Mouse (Mus musculus): ENCODE data around the gene Tnfaip6. TPM values are rescaled to one million over a fixed set of nuclear protein-coding genes. Genes with fewer than 3 reads are reported as not detected.

Tnfaip6 gene
- 0.07 and 0.11 TPM in 2 replicates for polyA plus RNA-seq (2012; rRNA removed; ENCODE audit: low replicate concordance)

GRCm38 (mm10) chr2:52037882-52038281 is at the start of gene Tnfaip6:
Gene Tnfaip6 (plus strand): TSS chr2:52038009.

GRCm38 (mm10) chr2:52072491-52073140 is 34.8 kb downstream of the Tnfaip6 start, which contains the start of gene Rif1:
Gene Rif1 (plus strand): TSS chr2:52072832.

Other genes starting within 250 kb of the Tnfaip6 start
- gene Rbm43, start 102.8 kb upstream of the Tnfaip6 start, polyA plus RNA-seq (2012; rRNA removed; ENCODE audit: low replicate concordance) = 3.1 and 3.8 TPM in 2 replicates
- 1.6 and 2.8 TPM in 2 replicates for gene Nmi, start 64.5 kb upstream of the Tnfaip6 start, polyA plus RNA-seq (2012; rRNA removed; ENCODE audit: low replicate concordance)
- gene Rif1, start 34.8 kb downstream of the Tnfaip6 start, polyA plus RNA-seq (2012; rRNA removed; ENCODE audit: low replicate concordance) = 0.09 and 0.13 TPM in 2 replicates